Mouse (Mus musculus) embryonic fibroblast, embryonic 13.5 days (primary cell): ENCODE data around the gene Ccdc13.

Source experiments
- CTCF ChIP-seq: IDR thresholded peaks from 2 replicates; pipeline ENCODE4 v1.5.1; 2011; ENCODE audit warnings: mild to moderate bottlenecking, control low read depth, low read length, moderate library complexity, borderline replicate concordance; ENCODE audit not compliant: insufficient read depth
- POLR2A ChIP-seq: IDR thresholded peaks from 2 replicates; pipeline ENCODE4 v1.6.1; 2011; ENCODE audit warnings: low read depth, mild to moderate bottlenecking, control low read depth, low read length, moderate library complexity

DNA sequence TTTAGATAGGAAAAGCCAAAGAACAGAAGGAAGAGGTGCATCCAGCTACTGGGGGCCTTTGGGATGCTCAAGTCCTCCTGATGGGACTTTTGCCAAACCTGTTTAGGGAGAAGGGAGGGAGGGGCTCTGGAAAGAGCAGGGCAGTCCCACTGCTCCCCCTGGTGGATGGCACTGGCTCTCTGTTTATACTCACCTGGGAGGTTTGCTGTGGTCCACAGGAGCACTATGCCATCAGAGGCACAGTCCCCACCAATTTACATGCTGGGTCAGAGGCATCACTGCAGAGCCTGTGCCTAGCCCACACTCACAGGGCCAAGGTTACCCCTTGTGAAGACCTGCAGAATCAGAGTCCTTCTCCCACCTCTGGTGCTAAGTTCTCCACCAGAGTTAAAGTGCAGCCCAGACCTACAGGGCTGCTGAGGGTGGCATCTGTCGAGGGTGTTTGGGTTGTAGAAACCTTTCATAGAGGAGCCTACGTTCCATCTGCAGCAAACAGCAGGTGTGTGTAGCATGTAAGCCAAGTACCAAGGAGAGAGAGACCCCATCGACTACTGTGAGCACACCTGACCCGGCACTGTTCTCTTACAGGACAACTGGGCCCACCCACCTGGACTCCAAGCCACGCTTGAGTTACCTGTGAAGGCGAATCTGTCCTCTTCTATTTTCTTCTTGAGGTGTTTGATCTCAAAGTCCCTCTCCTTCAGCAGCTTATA lies 8.9 kb downstream of the Ccdc13 start:
- TF ChIP-seq CTCF: peak; percentile 45; the same call in 1 of the 2 replicates
- TF ChIP-seq POLR2A: no peak
